11 mouse cellular contexts compared by ENCODE assay signal in the genomic region with DNA sequence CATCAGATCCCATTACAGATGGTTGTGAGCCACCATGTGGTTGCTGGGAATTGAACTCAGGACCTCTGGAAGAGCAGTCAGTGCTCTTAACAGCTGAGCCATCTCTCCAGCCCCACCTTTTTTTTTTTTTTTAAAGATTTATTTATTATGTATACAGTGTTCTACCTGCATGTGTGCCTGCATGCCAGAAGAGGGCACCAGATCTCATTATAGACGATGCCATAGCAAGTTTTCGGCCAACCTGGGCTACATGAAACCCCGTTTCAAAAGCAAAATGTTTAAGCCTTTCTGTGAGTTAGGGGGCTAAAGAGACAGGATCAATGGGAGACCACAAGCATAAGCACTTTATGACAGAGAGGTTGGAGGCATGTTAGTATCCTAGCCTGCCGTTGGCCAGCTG. TPM values are rescaled to one million over a fixed set of nuclear protein-coding genes. Genes with fewer than 3 reads are reported as not detected.
DNase-seq lines count a peak whose midpoint lies in the region; ATAC-seq and TF ChIP-seq lines count a peak whose summit lies in the region.
"Not testable (repeated sequence)": the region's sequence is repeated elsewhere in the genome, so short reads cannot be mapped to it uniquely, and the experiment has no call there.
"Had no signal": no experiment of that assay in that cellular context is flagged by ENCODE, and none has a peak within 500 bp of the region (broad histone marks: within the 10 kb centered on the region; RNA-seq: fewer than 3 reads in every experiment).

No protein-coding gene starts in this region.

- TF ChIP-seq RAD21 in CH12.LX (IDR thresholded peaks at IDR 0.05; ENCODE audit: low read depth, low read length) = not testable (repeated sequence)

- DNase-seq in CH12.LX (ENCODE audit: extremely low read depth); lung, embryonic 14.5 days; stomach, postnatal 0 days (ENCODE audit: low spot score): not testable (repeated sequence)
- peak; percentile 34 for DNase-seq in cerebellum, adult 11 months
- DNase-seq in cerebellum, adult 9-10 months = peak; percentile 67
- DNase-seq in induced T-regulatory cell, adult 2 months (ENCODE audit: low read depth) = peak; percentile 25

- H3K4me2 ChIP-seq in CH12.LX (ENCODE audit: insufficient read depth, low read depth, poor library complexity, severe bottlenecking); lung, embryonic 14.5 days; stomach, postnatal 0 days (replicated peaks; ENCODE audit: low read depth): not testable (repeated sequence)

- H3K79me2 ChIP-seq in CH12.LX (replicated peaks; ENCODE audit: control insufficient read depth, extremely low read depth, insufficient read depth, poor library complexity, severe bottlenecking) = not testable (repeated sequence)

- not testable (repeated sequence) for H3K36me3 ChIP-seq in CH12.LX (replicated peaks in 1 of 2; ENCODE audit: control insufficient read depth in 1 of 2, insufficient read depth in 1 of 2, low read length in 1 of 2); lung, embryonic 14.5 days (ENCODE audit: insufficient read depth); stomach, postnatal 0 days (ENCODE audit: control insufficient read depth, insufficient read depth, low read length)

- H3K27ac ChIP-seq in CH12.LX (ENCODE audit: insufficient read depth, low read depth); embryonic fibroblast, embryonic 13.5 days (ENCODE audit: insufficient read depth, low read length); lung, embryonic 14.5 days (ENCODE audit: low read depth); stomach, postnatal 0 days (replicated peaks): not testable (repeated sequence)

- H3K4me3 ChIP-seq in CH12.LX (replicated peaks in 1 of 3; ENCODE audit: low read depth in 2 of 3, low read length in 2 of 3, poor library complexity in 1 of 3); embryonic fibroblast, embryonic 13.5 days (ENCODE audit: insufficient read depth, low read length); lung, embryonic 14.5 days (ENCODE audit: low read depth, low read length); stomach, postnatal 0 days (ENCODE audit: low read depth, low read length): not testable (repeated sequence)

- ATAC-seq in lung, embryonic 14.5 days (ENCODE audit: insufficient read depth); stomach, postnatal 0 days (ENCODE audit: low FRiP score, low TSS enrichment): not testable (repeated sequence)

- peak in 1 of 2 experiments; percentile 47; a peak in 2 of 4 replicates for TF ChIP-seq CTCF in CH12.LX (conservative IDR thresholded peaks at IDR 0.05 in 1 of 2, IDR thresholded peaks at IDR 0.05 in 1 of 2; ENCODE audit: low read depth in 2 of 2, low read length in 2 of 2)
- TF ChIP-seq CTCF in embryonic fibroblast, embryonic 13.5 days (IDR thresholded peaks at IDR 0.05; ENCODE audit: borderline replicate concordance, insufficient read depth, low read length) = peak; percentile 13; the same call in 1 of the 2 replicates
- TF ChIP-seq CTCF in lung, embryonic 14.5 days (IDR thresholded peaks at IDR 0.05; ENCODE audit: low read depth) = peak; percentile 28; the same call in 1 of the 2 replicates
- peak; percentile 47 for TF ChIP-seq CTCF in stomach, postnatal 0 days (IDR thresholded peaks at IDR 0.05; ENCODE audit: low read depth)

- 83% methylated on average over 4 of the region's 4 CpGs for WGBS in lung, embryonic 14.5 days
- 86% methylated on average over 4 of the region's 4 CpGs for WGBS in stomach, postnatal 0 days

- TF ChIP-seq EP300 in CH12.LX (IDR thresholded peaks at IDR 0.05; ENCODE audit: low read length); stomach, postnatal 0 days (optimal IDR thresholded peaks at IDR 0.05): not testable (repeated sequence)

- H3K4me1 ChIP-seq in CH12.LX (ENCODE audit: control insufficient read depth in 1 of 2, insufficient read depth in 2 of 2); embryonic fibroblast, embryonic 13.5 days (ENCODE audit: control insufficient read depth, insufficient read depth, low read length); lung, embryonic 14.5 days (ENCODE audit: insufficient read depth); stomach, postnatal 0 days (replicated peaks; ENCODE audit: control insufficient read depth, insufficient read depth): not testable (repeated sequence)

- not testable (repeated sequence) for H3K27me3 ChIP-seq in CH12.LX (replicated peaks); lung, embryonic 14.5 days (ENCODE audit: insufficient read depth, low read length); stomach, postnatal 0 days (ENCODE audit: control insufficient read depth, insufficient read depth, low read length)

- TF ChIP-seq POLR2A in CH12.LX (IDR thresholded peaks at IDR 0.05; ENCODE audit: low read depth, low read length); embryonic fibroblast, embryonic 13.5 days (IDR thresholded peaks at IDR 0.05; ENCODE audit: low read depth, low read length): not testable (repeated sequence)

- dilution Hi-C loops in CH12.LX (cut with MboI; ENCODE audit: extremely low pct_ligation_motif_present, extremely low pct_unique_long_range_greater_than_20kb, low sequenced_read_pairs) = not testable (repeated sequence)

- not testable (repeated sequence) for H3K9ac ChIP-seq in CH12.LX (ENCODE audit: insufficient read depth, low read depth); lung, embryonic 14.5 days; stomach, postnatal 0 days (ENCODE audit: low read length)

- in situ Hi-C loops in CH12.LX (cut with MboI; ENCODE audit: low pct_ligation_motif_present, low pct_unique_long_range_greater_than_20kb, low sequenced_read_pairs) = not testable (repeated sequence)

- peaks cover 12% of the 10 kb centered on the region for H3K9me3 ChIP-seq in CH12.LX (replicated peaks; ENCODE audit: low read length)
- H3K9me3 ChIP-seq in lung, embryonic 14.5 days (ENCODE audit: low read depth, low read length); stomach, postnatal 0 days (ENCODE audit: control insufficient read depth, low read length): not testable (repeated sequence)

TF ChIP-seq in CH12.LX, 34 proteins besides CTCF, POLR2A, EP300 and RAD21:
- peak; percentile 65; the same call in 1 of the 2 replicates for TF ChIP-seq ZNF384 (IDR thresholded peaks at IDR 0.05; ENCODE audit: low read depth, low read length)
- TF ChIP-seq SMC3 (IDR thresholded peaks at IDR 0.05; ENCODE audit: low read depth, low read length) = 0 out of 2 replicates have a peak, but pooled peaks have one; percentile 10

RNA-seq across cellular contexts. Expression of gene Dnah10, which starts 51.4 kb away (rescaled TPM):
- 0.04 and 0.08 TPM in 2 replicates for total RNA-seq in CH12.LX (2012; rRNA removed)
- 0.03 and 0.28 TPM in 2 replicates for total RNA-seq in CH12.LX (2014; rRNA removed)
- polyA plus RNA-seq in CH12.LX (2012; ENCODE audit: insufficient read length, low read depth) = 0.26 and 0.30 TPM in 2 replicates
- polyA plus RNA-seq in embryonic fibroblast, embryonic 13.5 days (2011; ENCODE audit: insufficient read length, low read depth, missing spikeins) = 0.25 and 0.30 TPM in 2 replicates
- polyA plus RNA-seq in lung, embryonic 14.5 days (2014; fragmentation: Nextera tagmentation; extraction: Ambion mirVana) = 0.05 and 0.07 TPM in 2 replicates
- 0.04 and 0.10 TPM in 2 replicates for polyA plus RNA-seq in stomach, postnatal 0 days (2015; fragmentation: Nextera tagmentation; extraction: Ambion mirVana)
- total RNA-seq: megakaryocyte-erythroid progenitor cell, adult 5-6 weeks; monocyte, adult 5-6 weeks had no signal
- polyA plus RNA-seq: liver, postnatal 0 days; macrophage had no signal
